Mouse (Mus musculus) olfactory bulb, adult 2 months (tissue): Measurements from ENCODE around the gene Ptpn23.

Source experiments
- CTCF ChIP-seq: fragments of 200-500 bp; IDR thresholded peaks from 2 replicates; pipeline ENCODE4 v1.5.1; 2012; ENCODE audit warnings: low read depth, mild to moderate bottlenecking, low read length, moderate library complexity; ENCODE audit not compliant: insufficient read depth
- POLR2A ChIP-seq: fragments of 200-500 bp; IDR thresholded peaks from 2 replicates; pipeline ENCODE4 v1.6.1; 2012; ENCODE audit warnings: mild to moderate bottlenecking, low read depth, low read length, moderate library complexity; ENCODE audit not compliant: insufficient read depth

DNA sequence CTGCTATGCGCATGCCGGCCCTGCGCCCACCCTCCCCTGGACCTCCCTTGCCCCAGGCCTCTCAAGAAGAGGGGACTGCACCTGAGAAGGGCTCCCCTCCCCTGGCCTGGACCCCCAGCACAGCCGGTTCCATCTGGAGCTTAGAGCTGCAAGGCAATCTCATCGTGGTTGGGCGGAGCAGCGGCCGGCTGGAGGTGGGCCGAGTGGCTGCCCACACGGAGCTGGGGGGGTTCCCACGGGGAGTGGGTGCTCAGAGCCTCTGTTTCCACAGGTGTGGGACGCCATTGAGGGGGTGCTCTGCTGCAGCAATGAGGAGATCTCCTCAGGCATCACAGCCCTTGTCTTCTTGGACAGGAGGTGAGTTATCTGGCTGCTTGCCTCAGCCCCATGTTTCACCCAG is 26.7 kb downstream of the Ptpn23 start:
- TF ChIP-seq POLR2A (no peak), CTCF (no peak)
